Mouse (Mus musculus) C2C12 (cell line): ENCODE data around the gene Ttc41. TPM values are rescaled to one million over a fixed set of nuclear protein-coding genes. Genes with fewer than 3 reads are reported as not detected.

Experiments used
- H3K27me3 ChIP-seq: one replicate; pipeline ENCODE4 v1.6.1; 2011; ENCODE audit not compliant: control insufficient read depth, insufficient read depth, insufficient read length
- H3K36me3 ChIP-seq: one replicate; pipeline ENCODE4 v1.6.1; 2011; ENCODE audit not compliant: control insufficient read depth, insufficient read depth
- H3K4me3 ChIP-seq: one replicate; pipeline ENCODE4 v1.5.1; 2011; ENCODE audit warnings: mild to moderate bottlenecking, control low read depth; ENCODE audit not compliant: poor library complexity, insufficient read depth, severe bottlenecking
- H3K79me2 ChIP-seq: one replicate; pipeline ENCODE4 v1.6.1; 2011; ENCODE audit not compliant: control insufficient read depth, insufficient read depth
- H3K79me3 ChIP-seq: one replicate; pipeline ENCODE4 v1.6.1; 2011; ENCODE audit warnings: low read depth, control low read depth
- H3ac ChIP-seq: one replicate; pipeline ENCODE3; 2011; ENCODE audit warnings: low read depth; ENCODE audit not compliant: control insufficient read depth, insufficient read length
- CEBPB ChIP-seq: IDR thresholded peaks from one replicate; pipeline ENCODE4 v1.6.1; 2011; ENCODE audit warnings: low read depth, mild to moderate bottlenecking, control low read depth, moderate library complexity
- CTCF ChIP-seq: IDR thresholded peaks from one replicate; pipeline ENCODE4 v1.5.1; 2011; ENCODE audit not compliant: control insufficient read depth, insufficient read depth, insufficient read length
- FOSL1 ChIP-seq: IDR thresholded peaks from one replicate; pipeline ENCODE4 v1.8.0; 2011; ENCODE audit warnings: mild to moderate bottlenecking, low read length; ENCODE audit not compliant: poor library complexity, insufficient read depth, severe bottlenecking
- MAX ChIP-seq: IDR thresholded peaks from one replicate; pipeline ENCODE4 v1.6.1; 2011; ENCODE audit warnings: mild to moderate bottlenecking, control low read depth
- MYOD1 ChIP-seq: IDR thresholded peaks from one replicate; pipeline ENCODE4 v1.6.1; 2011; ENCODE audit warnings: low read depth; ENCODE audit not compliant: control insufficient read depth, insufficient read length
- MYOG ChIP-seq: IDR thresholded peaks from one replicate; pipeline ENCODE4 v1.6.1; 2011; ENCODE audit not compliant: control insufficient read depth, insufficient read length; ENCODE audit errors: extremely low read depth
- USF1 ChIP-seq: IDR thresholded peaks from one replicate; pipeline ENCODE4 v1.6.1; 2011; ENCODE audit warnings: low read depth, mild to moderate bottlenecking, control low read depth, moderate library complexity
- polyA plus RNA-seq: library from polyadenylated mRNA; unstranded; fragments of >200 nt; fragmentation: generic; extraction: Trizol; gene quantifications from one replicate; pipeline ENCODE4 v1.2.1, GENCODE M21; 2012; ENCODE audit warnings: missing spikeins

The Ttc41 gene
- polyA plus RNA-seq, 1 experiment: 0.35 TPM

GRCm38 (mm10) chr10:86769216-86769615, 63.6 kb downstream of the Ttc41 start:
- TF ChIP-seq CEBPB (no peak), MYOD1 (no peak), USF1 (no peak)
- H3K27me3 ChIP-seq: no peaks in the 10 kb centered on the region
- no peak overlapping the region for H3K4me3 ChIP-seq
- no peaks in the 10 kb centered on the region for H3K79me3 ChIP-seq
- H3K36me3 ChIP-seq: no peaks in the 10 kb centered on the region
- H3ac ChIP-seq: no peak overlapping the region
- no peaks in the 10 kb centered on the region for H3K79me2 ChIP-seq

- Histone ChIP-seq H3ac (no peak overlapping the region), H3K79me2 (no peaks in the 10 kb centered on the region), H3K36me3 (no peaks in the 10 kb centered on the region), H3K4me3 (no peak overlapping the region), H3K79me3 (no peaks in the 10 kb centered on the region), H3K27me3 (no peaks in the 10 kb centered on the region)
- TF ChIP-seq MYOD1: no peak
- no peak for TF ChIP-seq FOSL1
- TF ChIP-seq MAX: no peak
- no peak for TF ChIP-seq USF1
These were observed 64.2 kb downstream of the Ttc41 start for GRCm38 (mm10) chr10:86769797-86770196.

- TF ChIP-seq CEBPB (no peak), MYOG (no peak), MAX (no peak)
These were observed 66.1 kb downstream of the Ttc41 start for GRCm38 (mm10) chr10:86771701-86772100.

GRCm38 (mm10) chr10:86772231-86772631, 66.6 kb downstream of the Ttc41 start:
- no peak overlapping the region for H3ac ChIP-seq
- no peaks in the 10 kb centered on the region for H3K27me3 ChIP-seq
- peak; percentile 62 for TF ChIP-seq MAX
- TF ChIP-seq MYOG: no peak
- TF ChIP-seq MYOD1: peak; percentile 73
- no peak for TF ChIP-seq USF1
- TF ChIP-seq CTCF: no peak
- TF ChIP-seq FOSL1: peak; percentile 65
- TF ChIP-seq CEBPB: no peak
- no peaks in the 10 kb centered on the region for H3K36me3 ChIP-seq
- H3K79me3 ChIP-seq: no peaks in the 10 kb centered on the region
- H3K4me3 ChIP-seq: no peak overlapping the region
- no peaks in the 10 kb centered on the region for H3K79me2 ChIP-seq

More at GRCm38 (mm10) chr10:86771701-86772100, 66.1 kb downstream of the Ttc41 start:
- Histone ChIP-seq H3K79me3 (no peaks in the 10 kb centered on the region), H3K36me3 (no peaks in the 10 kb centered on the region), H3K27me3 (no peaks in the 10 kb centered on the region), H3K4me3 (no peak overlapping the region), H3K79me2 (no peaks in the 10 kb centered on the region), H3ac (no peak overlapping the region)

GRCm38 (mm10) chr10:86773360-86773759, 67.7 kb downstream of the Ttc41 start:
- Histone ChIP-seq H3ac (no peak overlapping the region), H3K4me3 (no peak overlapping the region), H3K36me3 (no peaks in the 10 kb centered on the region), H3K79me2 (no peaks in the 10 kb centered on the region), H3K79me3 (no peaks in the 10 kb centered on the region), H3K27me3 (no peaks in the 10 kb centered on the region)
- TF ChIP-seq MYOD1 (no peak), MYOG (no peak), USF1 (no peak), CEBPB (no peak), FOSL1 (no peak)

GRCm38 (mm10) chr10:86776281-86776680, 70.7 kb downstream of the Ttc41 start:
- H3K4me3 ChIP-seq: no peak overlapping the region
- no peak for TF ChIP-seq CTCF
- no peak for TF ChIP-seq MAX
- TF ChIP-seq FOSL1: no peak
- no peak for TF ChIP-seq MYOG
- TF ChIP-seq MYOD1: no peak
- TF ChIP-seq CEBPB: no peak
- no peak for TF ChIP-seq USF1
- no peaks in the 10 kb centered on the region for H3K27me3 ChIP-seq
- H3K79me3 ChIP-seq: peaks cover 21% of the 10 kb centered on the region
- H3K36me3 ChIP-seq: no peaks in the 10 kb centered on the region
- no peak overlapping the region for H3ac ChIP-seq
- peaks cover 24% of the 10 kb centered on the region for H3K79me2 ChIP-seq
